Mouse (Mus musculus): ENCODE results near the gene Fbrsl1. TPM values are rescaled to one million over a fixed set of nuclear protein-coding genes. Genes with fewer than 3 reads are reported as not detected.
"Not testable (repeated sequence)": the region's sequence is repeated elsewhere in the genome, so short reads cannot be mapped to it uniquely, and the experiment has no call there.

The Fbrsl1 gene
- polyA plus RNA-seq, 1 experiment = 13.3 TPM

- Histone ChIP-seq H3K4me1 (ENCODE audit: control insufficient read depth, insufficient read depth, low read length) (no peaks in the 10 kb centered on the region), H3K4me3 (ENCODE audit: insufficient read depth, low read length) (no peak overlapping the region), H3K27ac (ENCODE audit: insufficient read depth, low read length) (no peak overlapping the region)
- TF ChIP-seq CTCF (IDR thresholded peaks at IDR 0.05; ENCODE audit: borderline replicate concordance, insufficient read depth, low read length) (no peak), POLR2A (IDR thresholded peaks at IDR 0.05; ENCODE audit: low read depth, low read length) (no peak)
Observed at GRCm38 (mm10) chr5:110458936-110459335, 10.6 kb upstream of the Fbrsl1 start.

DNA sequence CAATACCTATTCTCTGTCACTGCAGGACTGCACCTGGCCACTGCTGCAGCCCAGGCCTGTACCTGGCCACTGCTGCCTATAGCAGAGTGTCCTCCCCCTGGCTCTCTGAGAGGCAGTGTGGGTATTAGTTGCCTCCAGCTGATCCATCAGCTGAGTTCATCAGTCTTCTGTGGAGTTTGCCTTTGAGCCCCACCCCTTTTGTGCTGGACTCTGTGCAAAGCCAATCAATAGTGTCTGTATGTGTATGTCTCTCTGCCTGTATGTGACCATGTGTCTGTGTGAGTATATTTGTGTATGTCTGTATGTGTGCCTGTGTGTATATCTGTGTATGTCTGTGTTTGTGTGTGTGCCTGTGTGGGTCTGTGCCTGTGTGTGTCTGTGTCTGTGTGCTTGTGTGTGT lies 7.0 kb upstream of the Fbrsl1 start:
- Histone ChIP-seq H3K4me3 (ENCODE audit: insufficient read depth, low read length) (no peak overlapping the region), H3K27ac (ENCODE audit: insufficient read depth, low read length) (no peak overlapping the region), H3K4me1 (ENCODE audit: control insufficient read depth, insufficient read depth, low read length) (no peaks in the 10 kb centered on the region)
- TF ChIP-seq CTCF (IDR thresholded peaks at IDR 0.05; ENCODE audit: borderline replicate concordance, insufficient read depth, low read length) = no peak
- no peak for TF ChIP-seq POLR2A (IDR thresholded peaks at IDR 0.05; ENCODE audit: low read depth, low read length)

GRCm38 (mm10) chr5:110449294-110449693 lies 991 bp upstream of the Fbrsl1 start:
- Histone ChIP-seq H3K27ac (ENCODE audit: insufficient read depth, low read length) (no peak overlapping the region), H3K4me1 (ENCODE audit: control insufficient read depth, insufficient read depth, low read length) (0 out of 2 replicates have a peak, but pooled peaks cover 5% of the 10 kb centered on the region), H3K4me3 (ENCODE audit: insufficient read depth, low read length) (0 out of 2 replicates have a peak overlapping the region, but pooled peaks have one; percentile 50)
- TF ChIP-seq POLR2A (IDR thresholded peaks at IDR 0.05; ENCODE audit: low read depth, low read length) (no peak), CTCF (IDR thresholded peaks at IDR 0.05; ENCODE audit: borderline replicate concordance, insufficient read depth, low read length) (no peak)

DNA sequence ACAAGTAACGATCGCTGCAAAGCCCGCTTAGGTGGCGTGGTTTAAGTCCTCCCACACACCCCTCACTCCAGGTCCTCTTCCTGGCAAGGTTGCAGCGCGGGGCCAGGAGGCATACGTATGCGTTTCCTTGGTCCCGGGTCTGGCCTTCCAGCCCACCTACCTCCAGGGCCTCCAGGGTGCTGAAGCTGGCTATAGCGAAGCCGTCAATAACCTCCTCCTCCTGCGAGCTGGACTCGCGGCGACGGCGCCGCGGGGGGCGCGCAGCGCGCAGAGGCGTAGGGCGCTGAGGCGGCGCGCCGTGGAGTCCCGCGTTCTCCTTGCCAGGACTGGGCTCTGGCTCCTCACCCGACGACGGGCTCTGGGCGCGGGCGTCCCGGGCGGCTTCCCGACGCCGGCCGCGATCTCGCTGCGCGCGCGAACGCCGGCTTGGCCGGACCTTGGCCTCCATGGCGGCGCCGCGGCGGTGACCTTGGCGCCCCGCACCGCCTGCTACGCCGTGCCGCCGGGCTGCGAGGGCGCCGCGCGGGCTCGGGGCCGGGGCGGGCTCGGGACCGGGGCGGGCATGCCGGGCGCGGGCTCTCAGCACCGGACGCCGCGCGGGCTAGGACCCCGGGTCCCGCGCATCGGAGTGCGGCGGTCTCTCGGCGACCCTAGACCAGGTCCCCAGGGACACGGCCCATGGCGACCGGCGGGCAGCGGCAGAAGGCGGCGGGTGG lies 425 bp downstream of the Fbrsl1 start:
- no peak for TF ChIP-seq POLR2A (IDR thresholded peaks at IDR 0.05; ENCODE audit: low read depth, low read length)
- TF ChIP-seq CTCF (IDR thresholded peaks at IDR 0.05; ENCODE audit: borderline replicate concordance, insufficient read depth, low read length) = no peak
- Histone ChIP-seq H3K27ac (ENCODE audit: insufficient read depth, low read length) (no peak overlapping the region), H3K4me3 (ENCODE audit: insufficient read depth, low read length) (peak overlapping the region; percentile 89), H3K4me1 (ENCODE audit: control insufficient read depth, insufficient read depth, low read length) (0 out of 2 replicates have a peak, but pooled peaks cover 5% of the 10 kb centered on the region)

GRCm38 (mm10) chr5:110444509-110444908 lies 3.8 kb downstream of the Fbrsl1 start:
- TF ChIP-seq POLR2A (IDR thresholded peaks at IDR 0.05; ENCODE audit: low read depth, low read length) = no peak
- TF ChIP-seq CTCF (IDR thresholded peaks at IDR 0.05; ENCODE audit: borderline replicate concordance, insufficient read depth, low read length) = no peak
- 0 out of 2 replicates have a peak, but pooled peaks cover 8% of the 10 kb centered on the region for H3K4me1 ChIP-seq (ENCODE audit: control insufficient read depth, insufficient read depth, low read length)
- H3K27ac ChIP-seq (ENCODE audit: insufficient read depth, low read length) = no peak overlapping the region
- H3K4me3 ChIP-seq (ENCODE audit: insufficient read depth, low read length) = no peak overlapping the region

DNA sequence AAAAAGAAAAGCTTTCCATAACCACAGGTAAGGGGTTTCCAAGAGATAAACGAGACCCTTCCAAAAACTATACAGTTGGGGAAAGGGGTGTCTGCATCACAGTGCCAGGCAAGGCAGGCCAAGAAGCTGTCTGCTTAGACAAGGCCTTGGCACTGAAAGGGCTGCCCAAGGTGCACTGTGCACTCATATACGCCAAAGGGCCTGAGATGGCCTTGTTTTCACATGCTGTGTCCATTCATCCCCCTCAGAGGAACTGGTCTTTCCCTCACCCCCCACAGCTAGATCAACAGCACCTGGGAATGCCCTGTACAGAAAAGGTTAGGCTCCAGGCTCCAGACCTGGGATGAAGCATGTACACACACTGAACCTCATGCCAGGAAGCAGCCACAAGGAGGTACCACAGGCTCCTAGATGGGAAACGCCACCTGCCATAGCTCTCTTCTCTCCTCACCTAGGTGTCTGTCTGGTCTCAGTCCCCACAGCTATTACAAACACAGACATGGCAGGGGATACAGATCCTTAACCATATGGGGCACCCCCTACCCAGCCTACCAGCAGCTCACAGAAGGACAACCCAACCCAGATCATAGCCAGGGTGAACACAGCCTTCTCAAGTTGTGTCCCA lies 5.2 kb downstream of the Fbrsl1 start:
- Histone ChIP-seq H3K4me1 (ENCODE audit: control insufficient read depth, insufficient read depth, low read length) (0 out of 2 replicates have a peak, but pooled peaks cover 8% of the 10 kb centered on the region), H3K27ac (ENCODE audit: insufficient read depth, low read length) (no peak overlapping the region), H3K4me3 (ENCODE audit: insufficient read depth, low read length) (no peak overlapping the region)
- no peak for TF ChIP-seq POLR2A (IDR thresholded peaks at IDR 0.05; ENCODE audit: low read depth, low read length)

DNA sequence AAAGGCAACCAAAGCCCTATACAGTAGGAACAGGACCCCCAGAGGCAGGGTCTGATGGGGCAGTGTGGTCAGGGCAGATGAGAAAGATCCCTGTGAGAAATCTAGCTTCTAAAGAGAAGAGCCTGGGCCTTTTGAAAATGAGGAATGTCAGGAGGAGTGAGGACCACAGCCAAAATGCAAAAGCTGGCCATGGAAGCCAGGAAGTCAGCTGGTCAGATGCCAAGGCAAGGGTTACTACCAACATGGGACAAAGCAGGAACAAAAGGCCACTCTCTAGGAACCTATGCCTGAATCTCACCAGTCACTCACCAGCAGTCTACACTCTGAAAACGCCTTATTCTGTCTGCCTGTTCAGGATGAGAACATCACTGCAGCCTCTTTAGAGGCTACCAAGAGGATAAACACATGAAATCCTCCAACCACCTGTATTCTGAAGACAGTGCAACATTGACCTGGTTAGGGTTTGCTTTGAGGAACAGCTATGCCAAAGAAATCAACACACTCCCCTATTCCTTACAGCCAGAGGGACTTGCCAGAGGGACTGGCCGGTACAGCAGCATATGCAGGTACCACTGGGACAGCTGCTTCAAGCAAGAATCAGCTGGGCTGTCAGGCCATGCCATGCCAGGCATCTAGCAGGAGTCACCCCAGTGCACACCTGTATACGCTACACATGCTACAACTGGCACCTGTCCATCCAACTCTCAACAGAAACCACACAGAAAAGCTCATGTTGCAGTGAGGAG lies 8.6 kb downstream of the Fbrsl1 start:
- H3K4me3 ChIP-seq (ENCODE audit: insufficient read depth, low read length) = no peak overlapping the region
- no peak overlapping the region for H3K27ac ChIP-seq (ENCODE audit: insufficient read depth, low read length)
- TF ChIP-seq CTCF (IDR thresholded peaks at IDR 0.05; ENCODE audit: borderline replicate concordance, insufficient read depth, low read length) (no peak), POLR2A (IDR thresholded peaks at IDR 0.05; ENCODE audit: low read depth, low read length) (no peak)
- H3K4me1 ChIP-seq (ENCODE audit: control insufficient read depth, insufficient read depth, low read length) = 0 out of 2 replicates have a peak, but pooled peaks cover 3% of the 10 kb centered on the region

DNA sequence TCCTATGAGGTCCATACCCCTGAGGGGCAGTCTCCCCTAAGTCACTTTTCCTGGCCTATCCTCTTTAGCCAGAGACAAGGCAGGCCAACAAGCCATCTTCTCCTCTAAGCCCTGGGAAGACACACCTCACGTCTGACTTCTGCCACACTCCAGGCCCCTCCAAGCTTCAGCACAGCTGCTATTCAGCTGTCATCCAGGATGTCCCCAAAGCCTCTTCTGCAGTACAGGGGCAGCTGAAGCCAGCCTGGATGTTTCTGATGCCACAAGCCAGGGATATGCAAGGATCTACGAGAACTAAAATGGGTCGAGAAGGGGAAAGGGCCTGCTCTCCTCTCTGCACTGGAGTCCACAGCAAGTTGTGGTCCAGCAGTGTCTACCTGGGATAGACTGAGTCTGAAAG lies 9.7 kb downstream of the Fbrsl1 start:
- TF ChIP-seq POLR2A (IDR thresholded peaks at IDR 0.05; ENCODE audit: low read depth, low read length) (no peak), CTCF (IDR thresholded peaks at IDR 0.05; ENCODE audit: borderline replicate concordance, insufficient read depth, low read length) (no peak)
- Histone ChIP-seq H3K4me1 (ENCODE audit: control insufficient read depth, insufficient read depth, low read length) (0 out of 2 replicates have a peak, but pooled peaks cover 3% of the 10 kb centered on the region), H3K27ac (ENCODE audit: insufficient read depth, low read length) (no peak overlapping the region), H3K4me3 (ENCODE audit: insufficient read depth, low read length) (no peak overlapping the region)

DNA sequence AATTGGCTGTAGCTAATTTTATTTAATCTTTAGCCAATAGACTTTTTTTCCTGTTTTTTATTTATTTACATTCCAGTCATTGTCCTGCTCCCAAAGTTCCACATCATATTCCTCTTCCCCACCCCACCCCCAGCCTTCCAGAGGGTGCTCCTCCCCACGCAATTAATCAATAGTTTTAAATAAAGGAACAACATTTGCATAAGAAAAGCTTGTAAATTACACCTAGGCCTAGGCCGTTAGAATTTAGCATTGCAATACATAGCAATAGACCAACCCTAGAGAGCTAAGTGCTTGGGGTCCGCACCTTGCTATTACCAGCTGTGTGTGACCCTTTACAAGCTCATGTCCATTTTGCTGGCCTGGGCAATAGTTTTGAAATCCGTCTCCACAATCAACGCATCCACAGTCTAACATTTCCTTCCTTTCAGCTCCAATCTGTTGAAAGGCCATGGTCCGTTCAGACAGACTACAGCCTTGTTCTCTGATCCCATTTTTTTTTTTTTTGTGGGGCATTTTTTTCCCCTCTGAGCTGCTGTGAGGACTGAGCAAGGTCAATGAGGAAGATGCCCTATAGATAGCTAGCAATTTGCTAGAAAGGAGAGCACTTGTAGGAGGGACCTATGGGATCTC lies 10.6 kb downstream of the Fbrsl1 start:
- Histone ChIP-seq H3K4me3 (ENCODE audit: insufficient read depth, low read length) (no peak overlapping the region), H3K27ac (ENCODE audit: insufficient read depth, low read length) (no peak overlapping the region), H3K4me1 (ENCODE audit: control insufficient read depth, insufficient read depth, low read length) (0 out of 2 replicates have a peak, but pooled peaks cover 3% of the 10 kb centered on the region)
- no peak for TF ChIP-seq CTCF (IDR thresholded peaks at IDR 0.05; ENCODE audit: borderline replicate concordance, insufficient read depth, low read length)
- TF ChIP-seq POLR2A (IDR thresholded peaks at IDR 0.05; ENCODE audit: low read depth, low read length) = no peak

DNA sequence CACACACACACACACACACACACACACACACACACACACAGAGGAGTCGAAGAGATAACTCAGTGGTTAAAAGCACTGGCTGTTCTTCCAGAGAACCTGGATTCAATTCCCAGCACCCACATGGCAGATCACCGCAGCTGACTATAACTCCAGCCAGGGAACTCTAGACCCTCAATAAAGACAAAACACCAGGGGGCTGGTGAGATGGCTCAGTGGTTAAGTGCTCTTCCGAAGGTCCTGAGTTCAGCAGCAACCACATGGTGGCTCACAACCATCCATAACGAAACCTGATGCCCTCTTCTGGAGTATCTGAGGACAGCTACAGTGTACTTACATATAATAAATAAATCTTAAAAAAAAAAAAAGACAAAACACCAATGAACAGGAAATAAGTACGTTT lies 12.1 kb downstream of the Fbrsl1 start:
- H3K27ac ChIP-seq (ENCODE audit: insufficient read depth, low read length); H3K4me1 ChIP-seq (ENCODE audit: control insufficient read depth, insufficient read depth, low read length); H3K4me3 ChIP-seq (ENCODE audit: insufficient read depth, low read length): not testable (repeated sequence)

All from embryonic fibroblast, embryonic 13.5 days (primary cell).